ENCODE assay signal across 9 mouse cellular contexts in the genomic region with DNA sequence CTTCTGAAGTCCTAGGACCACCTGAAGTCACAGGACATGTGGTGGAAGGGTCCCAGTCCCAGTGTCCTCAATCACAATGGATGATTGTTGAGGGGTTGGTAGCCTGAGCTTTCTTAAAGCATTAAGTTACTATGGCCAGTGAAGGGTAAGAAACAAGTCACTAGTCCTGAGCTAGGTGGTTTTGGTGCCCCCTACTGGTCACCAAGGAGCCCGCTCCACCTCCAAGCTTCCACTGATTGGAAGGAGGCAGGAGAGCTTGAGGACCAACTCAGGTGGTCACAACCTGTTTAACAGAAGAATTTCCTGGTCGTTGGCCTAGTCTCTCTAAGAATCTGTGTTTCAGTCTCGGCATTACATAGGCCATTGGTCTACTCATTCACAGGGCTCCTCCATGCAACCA. TPM values are rescaled to one million over a fixed set of nuclear protein-coding genes. Genes with fewer than 3 reads are reported as not detected.
A peak's percentile ranks its signal among the peaks of the same experiment; 100 is the strongest.
DNase-seq lines count a peak whose midpoint lies in the region; ATAC-seq and TF ChIP-seq lines count a peak whose summit lies in the region.
"Had no signal": no experiment of that assay in that cellular context is flagged by ENCODE, and none has a peak within 500 bp of the region (broad histone marks: within the 10 kb centered on the region; RNA-seq: fewer than 3 reads in every experiment).

No protein-coding gene starts in this region.

- TF ChIP-seq EP300 in CH12.LX (IDR thresholded peaks at IDR 0.05; ENCODE audit: low read length), result no peak

- H3K36me3 ChIP-seq in hindbrain, embryonic 11.5 days (ENCODE audit: control insufficient read depth, insufficient read depth, low read length), result no peaks in the 10 kb centered on the region
- no peaks in the 10 kb centered on the region for H3K36me3 ChIP-seq in hindbrain, embryonic 12.5 days
- H3K36me3 ChIP-seq in CH12.LX (replicated peaks in 1 of 2; ENCODE audit: control insufficient read depth in 1 of 2, insufficient read depth in 1 of 2, low read length in 1 of 2), result no peaks in the 10 kb centered on the region
- H3K36me3 ChIP-seq in embryonic facial prominence, embryonic 14.5 days (ENCODE audit: control insufficient read depth, insufficient read depth, low read length), result no peaks in the 10 kb centered on the region

- peak; percentile 70 to 73 for TF ChIP-seq CTCF in CH12.LX (conservative IDR thresholded peaks at IDR 0.05 in 1 of 2, IDR thresholded peaks at IDR 0.05 in 1 of 2; ENCODE audit: low read depth in 2 of 2, low read length in 2 of 2)

- in situ Hi-C loops in CH12.LX (cut with MboI; ENCODE audit: low pct_ligation_motif_present, low pct_unique_long_range_greater_than_20kb, low sequenced_read_pairs), result no loop called here

- no peak for TF ChIP-seq POLR2A in CH12.LX (IDR thresholded peaks at IDR 0.05; ENCODE audit: low read depth, low read length)

- no peak overlapping the region for H3K27ac ChIP-seq in hindbrain, embryonic 11.5 days (ENCODE audit: low read depth, low read length)
- H3K27ac ChIP-seq in hindbrain, embryonic 12.5 days, result no peak overlapping the region
- no peak overlapping the region for H3K27ac ChIP-seq in CH12.LX (ENCODE audit: insufficient read depth, low read depth)
- H3K27ac ChIP-seq in embryonic facial prominence, embryonic 14.5 days (replicated peaks; ENCODE audit: low read depth, low read length), result no peak overlapping the region

- peak; percentile 61 for TF ChIP-seq RAD21 in CH12.LX (IDR thresholded peaks at IDR 0.05; ENCODE audit: low read depth, low read length)

- 17% methylated on average over 3 of the region's 3 CpGs for WGBS in hindbrain, embryonic 11.5 days
- 13% methylated on average over 3 of the region's 3 CpGs for WGBS in hindbrain, embryonic 12.5 days
- WGBS in embryonic facial prominence, embryonic 14.5 days, result 9% methylated on average over 3 of the region's 3 CpGs

- no peaks in the 10 kb centered on the region for H3K9me3 ChIP-seq in hindbrain, embryonic 11.5 days (ENCODE audit: control insufficient read depth, low read length)
- no peaks in the 10 kb centered on the region for H3K9me3 ChIP-seq in hindbrain, embryonic 12.5 days (replicated peaks)
- H3K9me3 ChIP-seq in CH12.LX (replicated peaks; ENCODE audit: low read length), result peaks cover 7% of the 10 kb centered on the region
- H3K9me3 ChIP-seq in embryonic facial prominence, embryonic 14.5 days (ENCODE audit: control insufficient read depth, low read length), result no peaks in the 10 kb centered on the region

- peaks cover 5% of the 10 kb centered on the region; the same call in 1 of the 2 replicates for H3K4me1 ChIP-seq in hindbrain, embryonic 11.5 days (replicated peaks; ENCODE audit: control insufficient read depth, insufficient read depth, low read length)
- peaks cover 22% of the 10 kb centered on the region for H3K4me1 ChIP-seq in hindbrain, embryonic 12.5 days
- H3K4me1 ChIP-seq in CH12.LX (ENCODE audit: control insufficient read depth in 1 of 2, insufficient read depth in 2 of 2), result no peaks in the 10 kb centered on the region
- peaks cover 7% of the 10 kb centered on the region for H3K4me1 ChIP-seq in embryonic facial prominence, embryonic 14.5 days (ENCODE audit: control insufficient read depth, insufficient read depth, low read length)

- H3K9ac ChIP-seq in hindbrain, embryonic 11.5 days (ENCODE audit: low read depth, low read length), result no peak overlapping the region
- H3K9ac ChIP-seq in hindbrain, embryonic 12.5 days, result no peak overlapping the region
- no peak overlapping the region for H3K9ac ChIP-seq in CH12.LX (ENCODE audit: insufficient read depth, low read depth)
- H3K9ac ChIP-seq in embryonic facial prominence, embryonic 14.5 days (ENCODE audit: low read depth, low read length), result no peak overlapping the region

- no peak overlapping the region for H3K4me3 ChIP-seq in hindbrain, embryonic 11.5 days (ENCODE audit: low read depth, low read length)
- no peak overlapping the region for H3K4me3 ChIP-seq in hindbrain, embryonic 12.5 days
- no peak overlapping the region for H3K4me3 ChIP-seq in CH12.LX (replicated peaks in 1 of 3; ENCODE audit: low read depth in 2 of 3, low read length in 2 of 3, poor library complexity in 1 of 3)
- no peak overlapping the region for H3K4me3 ChIP-seq in embryonic facial prominence, embryonic 14.5 days (ENCODE audit: low read depth, low read length)
- H3K4me3 ChIP-seq: erythroblast, embryonic 14.5 days had no signal

- H3K4me2 ChIP-seq in hindbrain, embryonic 11.5 days (replicated peaks; ENCODE audit: low read depth, low read length), result no peak overlapping the region
- H3K4me2 ChIP-seq in hindbrain, embryonic 12.5 days (replicated peaks), result no peak overlapping the region
- H3K4me2 ChIP-seq in CH12.LX (ENCODE audit: insufficient read depth, low read depth, poor library complexity, severe bottlenecking), result no peak overlapping the region
- no peak overlapping the region for H3K4me2 ChIP-seq in embryonic facial prominence, embryonic 14.5 days (ENCODE audit: low read depth, low read length)

- no peaks in the 10 kb centered on the region for H3K79me2 ChIP-seq in CH12.LX (replicated peaks; ENCODE audit: control insufficient read depth, extremely low read depth, insufficient read depth, poor library complexity, severe bottlenecking)

- H3K27me3 ChIP-seq in hindbrain, embryonic 11.5 days (ENCODE audit: control insufficient read depth, insufficient read depth, low read length), result peaks cover 29% of the 10 kb centered on the region
- peaks cover 46% of the 10 kb centered on the region for H3K27me3 ChIP-seq in hindbrain, embryonic 12.5 days
- peaks cover 55% of the 10 kb centered on the region for H3K27me3 ChIP-seq in CH12.LX (replicated peaks)
- peaks cover 48% of the 10 kb centered on the region for H3K27me3 ChIP-seq in embryonic facial prominence, embryonic 14.5 days (replicated peaks; ENCODE audit: control insufficient read depth, insufficient read depth, low read length)

- peak; percentile 80 for DNase-seq in hindbrain, embryonic 11.5 days (ENCODE audit: low spot score)
- peak; percentile 51 for DNase-seq in CH12.LX (ENCODE audit: extremely low read depth)
- peak; percentile 41 for DNase-seq in adrenal gland, postnatal 25 days
- peak; percentile 34 for DNase-seq in embryonic facial prominence, embryonic 14.5 days (ENCODE audit: low spot score)
- DNase-seq in left cerebral cortex, postnatal 36 days (ENCODE audit: low spot score in 2 of 2), result peak; percentile 61 to 65
- peak; percentile 51 for DNase-seq in retina, postnatal 7 days (ENCODE audit: low read depth, low spot score)
- no peak for DNase-seq in Muller cell, postnatal 12 days (ENCODE audit: inconsistent ontology term)

- dilution Hi-C loops in CH12.LX (cut with MboI; ENCODE audit: extremely low pct_ligation_motif_present, extremely low pct_unique_long_range_greater_than_20kb, low sequenced_read_pairs), result no loop called here

- no peak for ATAC-seq in hindbrain, embryonic 11.5 days (ENCODE audit: low FRiP score)
- no peak for ATAC-seq in hindbrain, embryonic 12.5 days (ENCODE audit: low FRiP score)
- no peak for ATAC-seq in embryonic facial prominence, embryonic 14.5 days (ENCODE audit: low read depth)

- intact Hi-C loops in left cerebral cortex, postnatal 36 days (cut with DNase I), result loop anchor here (1.0 kb wide), 1 partner anchor 113 kb away; no protein-coding TSS in a partner anchor

TF ChIP-seq in CH12.LX, 34 proteins besides CTCF, POLR2A, EP300 and RAD21:
- TF ChIP-seq NRF1 (IDR thresholded peaks at IDR 0.05; ENCODE audit: low read depth, low read length), result no peak
- peak; percentile 47 for TF ChIP-seq SMC3 (IDR thresholded peaks at IDR 0.05; ENCODE audit: low read depth, low read length)

RNA-seq across cellular contexts. Expression of a gene that starts 2.2 kb away (rescaled TPM):
- polyA plus RNA-seq in hindbrain, embryonic 11.5 days (2014; fragmentation: Nextera tagmentation; extraction: Ambion mirVana), result 12.1 and 13.0 TPM in 2 replicates
- 14.0 and 14.8 TPM in 2 replicates for polyA plus RNA-seq in hindbrain, embryonic 12.5 days (2016; fragmentation: Nextera tagmentation; extraction: Ambion mirVana)
- total RNA-seq in CH12.LX (2012; rRNA removed) (not detected in 2 replicates), CH12.LX (2014; rRNA removed) (not detected in 2 replicates)
- polyA plus RNA-seq in CH12.LX (2012; ENCODE audit: insufficient read length, low read depth), result not detected in 2 replicates
- 0.64 TPM in 1 of 2 replicates, not detected in the other for total RNA-seq in adrenal gland, postnatal 25 days (2021)
- polyA plus RNA-seq in embryonic facial prominence, embryonic 14.5 days (2014; fragmentation: Nextera tagmentation; extraction: Ambion mirVana), result 7.6 and 8.6 TPM in 2 replicates
- total RNA-seq in left cerebral cortex, postnatal 36 days (2021), result 10 to 100 TPM; 67.7 to 77.0 TPM
- polyA plus RNA-seq: erythroblast, embryonic 14.5 days had no signal
